Mouse (Mus musculus): ENCODE results near the gene Olfr187.

- TF ChIP-seq TAL1 (IDR thresholded peaks at IDR 0.05; ENCODE audit: low read length) (no peak), GATA1 (IDR thresholded peaks at IDR 0.05; ENCODE audit: low read length) (no peak)
Observed at GRCm38 (mm10) chr16:59047579-59047978, 8.0 kb upstream of the Olfr187 start.
